Mouse (Mus musculus) lung, adult 2 months (tissue): ENCODE data around the gene Nudt13. TPM values are rescaled to one million over a fixed set of nuclear protein-coding genes. Genes with fewer than 3 reads are reported as not detected.

ENCODE experiments used
- DNase-seq: peaks from one replicate; pipeline ENCODE4 v3.0.0; 2022
- H3K4me1 ChIP-seq: fragments of 200-500 bp; 2 replicates; pipeline ENCODE4 v1.6.1; 2011; ENCODE audit warnings: low read length; ENCODE audit not compliant: control insufficient read depth, insufficient read depth
- H3K4me3 ChIP-seq: fragments of 200-500 bp; replicated peaks from 2 replicates; pipeline ENCODE3; 2011; ENCODE audit warnings: low read depth, mild to moderate bottlenecking, control low read depth, low read length; ENCODE audit errors: extremely low read depth
- CTCF ChIP-seq: fragments of 200-500 bp; IDR thresholded peaks from 2 replicates; pipeline ENCODE4 v1.5.1; 2011; ENCODE audit warnings: mild to moderate bottlenecking, low read length, control low read depth; ENCODE audit not compliant: insufficient read depth
- POLR2A ChIP-seq: fragments of 200-500 bp; IDR thresholded peaks from 2 replicates; pipeline ENCODE4 v1.6.1; 2011; ENCODE audit warnings: low read depth, mild to moderate bottlenecking, control low read depth, low read length, borderline replicate concordance; ENCODE audit errors: extremely low read depth
- WGBS: fragments of 180-500 bp; shearing (Covaris S2); methylation state at CpG from one replicate; pipeline ENCODE4 v1.1.7; 2018; 5-methylcytosine and 5-hydroxymethylcytosine counted together
- polyA plus RNA-seq: library from polyadenylated mRNA; depleted of rRNA; stranded (reverse); fragments of >200 nt; gene quantifications from 2 replicates; pipeline ENCODE4 v1.2.3, GENCODE M21; 2012; rRNA removed

Nudt13 gene
- polyA plus RNA-seq, 1 experiment = 20.8 TPM

DNA sequence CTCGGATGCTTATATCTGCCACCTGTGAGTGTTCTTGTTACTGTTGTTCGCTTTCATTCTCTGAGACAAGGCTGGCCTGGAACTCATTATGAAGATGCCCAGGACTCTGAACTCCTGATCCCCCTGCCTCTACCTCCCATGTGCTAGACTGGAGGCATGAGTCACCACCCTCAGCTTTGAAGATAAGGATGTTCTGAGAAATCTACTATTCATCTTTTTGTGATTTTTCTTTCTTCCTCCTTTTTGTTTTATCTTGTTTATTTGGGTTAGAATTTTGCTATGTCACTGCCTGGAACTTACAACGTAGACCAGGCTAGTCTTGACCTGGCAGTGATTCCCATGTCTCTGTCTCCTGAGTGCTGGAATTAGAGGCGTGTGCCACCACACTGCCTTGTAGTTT lies 36.8 kb downstream of the Nudt13 start:
- H3K4me1 ChIP-seq = no peaks in the 10 kb centered on the region
- DNase-seq = no peak
- no peak overlapping the region for H3K4me3 ChIP-seq
- TF ChIP-seq POLR2A = no peak
- TF ChIP-seq CTCF = no peak
- WGBS = 88% methylated on average over 4 of the region's 4 CpGs

DNA sequence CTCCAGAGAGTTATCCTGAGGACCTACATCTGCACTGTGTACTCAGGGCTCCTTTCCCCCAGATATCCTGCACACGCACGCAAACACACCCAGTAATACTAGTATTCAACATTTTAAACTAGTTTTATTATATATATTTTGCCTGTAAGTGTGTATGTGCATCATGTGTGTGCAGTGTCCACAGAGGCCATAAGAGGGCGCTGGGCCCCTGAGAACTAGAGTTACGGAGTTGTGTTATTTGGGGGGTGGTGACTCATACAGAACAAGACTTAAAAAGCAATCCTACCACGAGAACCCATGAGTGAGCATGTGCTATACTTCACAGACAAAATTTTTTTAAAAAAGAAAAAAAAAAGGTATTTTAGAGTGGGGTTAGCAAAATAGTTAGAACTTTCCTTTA lies 44.9 kb downstream of the Nudt13 start:
- TF ChIP-seq POLR2A = no peak
- no peak for TF ChIP-seq CTCF
- Histone ChIP-seq H3K4me3 (no peak overlapping the region), H3K4me1 (no peaks in the 10 kb centered on the region)
- WGBS = 95% methylated on average over 5 of the region's 5 CpGs
- no peak for DNase-seq

GRCm38 (mm10) chr14:20340149-20340548 lies 45.7 kb downstream of the Nudt13 start:
- WGBS = 81% methylated on average over 8 of the region's 8 CpGs
- peak; percentile 17 for DNase-seq
- no peaks in the 10 kb centered on the region for H3K4me1 ChIP-seq
- TF ChIP-seq CTCF (no peak), POLR2A (no peak)
- no peak overlapping the region for H3K4me3 ChIP-seq

- 78% methylated on average over 7 of the region's 7 CpGs for WGBS
- no peak for TF ChIP-seq CTCF
- TF ChIP-seq POLR2A = no peak
- no peak for DNase-seq
- Histone ChIP-seq H3K4me1 (no peaks in the 10 kb centered on the region), H3K4me3 (no peak overlapping the region)
These were observed 46.4 kb downstream of the Nudt13 start for GRCm38 (mm10) chr14:20340866-20341265.

DNA sequence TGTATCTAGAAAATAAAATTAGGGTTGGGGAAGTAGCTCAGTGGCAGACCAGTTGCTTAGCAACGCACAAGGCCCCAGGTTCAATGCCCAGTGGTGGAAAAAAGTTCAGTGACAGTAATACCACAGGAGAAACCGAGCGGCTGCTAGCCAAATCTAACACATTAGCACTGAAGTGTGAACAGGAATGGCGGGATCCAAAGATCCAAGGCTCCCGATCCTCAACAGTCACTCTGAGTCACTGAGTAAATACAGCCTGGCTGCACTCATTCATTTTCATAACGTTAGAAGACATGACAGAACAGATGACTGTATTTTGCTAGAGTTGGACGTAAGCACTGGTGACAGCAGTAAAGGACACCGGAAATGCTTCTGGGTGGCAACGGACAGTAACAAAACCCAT lies 51.4 kb downstream of the Nudt13 start:
- H3K4me3 ChIP-seq = no peak overlapping the region
- WGBS = 74% methylated on average over 9 of the region's 9 CpGs
- no peak for DNase-seq
- peaks cover 3% of the 10 kb centered on the region; the same call in 1 of the 2 replicates for H3K4me1 ChIP-seq
- TF ChIP-seq POLR2A = no peak
- TF ChIP-seq CTCF = no peak

- no peak for DNase-seq
- TF ChIP-seq CTCF = no peak
- no peak for TF ChIP-seq POLR2A
- 2% methylated on average over 15 of the region's 15 CpGs for WGBS
- Histone ChIP-seq H3K4me1 (peaks cover 3% of the 10 kb centered on the region; the same call in 1 of the 2 replicates), H3K4me3 (peak overlapping the region; percentile 86)
These were observed 53.0 kb downstream of the Nudt13 start for GRCm38 (mm10) chr14:20347441-20347990.

DNA sequence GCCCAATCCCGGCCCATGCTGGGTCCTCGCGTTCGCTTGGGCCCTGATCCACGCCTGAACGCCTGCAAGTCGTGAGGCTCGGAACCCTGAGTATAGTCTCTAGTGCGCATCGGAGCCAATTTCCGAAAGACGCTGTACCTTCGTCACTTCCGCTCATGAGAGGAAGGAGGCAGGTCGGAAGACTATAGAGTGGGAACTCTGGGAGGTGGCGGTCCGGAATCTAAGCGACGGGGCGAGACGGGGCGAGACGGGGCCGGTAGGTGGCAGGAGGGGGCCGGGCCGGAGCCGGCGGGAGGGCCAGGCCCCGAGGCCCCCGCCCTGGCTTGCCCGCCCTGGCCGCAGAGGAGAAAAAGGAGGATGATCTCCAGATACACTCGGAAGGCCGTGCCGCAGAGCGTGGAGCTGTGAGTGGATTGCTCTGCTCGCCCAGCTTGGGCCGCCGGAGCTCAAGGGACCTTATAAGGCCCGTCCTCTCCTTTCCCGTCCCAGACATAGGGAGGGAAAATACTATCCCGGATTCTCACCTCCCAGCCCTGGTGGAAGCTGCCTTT lies 53.6 kb downstream of the Nudt13 start, which contains the start of the genes Ecd and Fam149b:
Gene Ecd (minus strand): TSS at position 131 of the 551 bp plus-strand sequence.
Gene Fam149b (plus strand): TSS at position 172 of the 551 bp plus-strand sequence.
- TF ChIP-seq POLR2A = peak; percentile 63; the same call in 1 of the 2 replicates
- TF ChIP-seq CTCF = no peak
- peak; percentile 93 for DNase-seq
- WGBS = under 1% methylated on average over 38 of the region's 42 CpGs
- Histone ChIP-seq H3K4me1 (peaks cover 3% of the 10 kb centered on the region; the same call in 1 of the 2 replicates), H3K4me3 (peak within 1 kb of the TSS; percentile 86)

DNA sequence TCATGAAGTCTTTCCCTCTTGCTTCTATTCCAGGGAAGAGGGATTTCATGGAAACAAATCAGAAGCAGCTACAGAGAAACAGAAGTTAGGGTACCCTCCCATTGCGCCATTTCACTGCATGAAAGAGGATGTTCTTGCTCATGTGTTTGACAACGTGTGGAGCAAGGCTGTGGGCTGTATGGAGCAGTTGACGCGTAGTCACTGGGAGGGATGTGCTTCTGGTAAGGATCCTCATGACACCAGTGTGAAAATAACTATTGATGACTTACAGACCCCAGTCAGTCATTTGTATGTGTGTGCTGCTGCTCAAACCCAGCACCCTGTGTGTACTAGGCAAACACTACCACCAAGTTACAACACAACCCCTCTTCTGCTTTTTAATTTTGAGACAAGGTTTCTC lies 68.7 kb downstream of the Nudt13 start:
- WGBS = 88% methylated on average over 4 of the region's 4 CpGs
- no peak for DNase-seq

More for the DNA sequence above, 68.7 kb downstream of the Nudt13 start:
- Histone ChIP-seq H3K4me3 (no peak overlapping the region), H3K4me1 (no peaks in the 10 kb centered on the region)
- no peak for TF ChIP-seq CTCF
- no peak for TF ChIP-seq POLR2A

Other genes with a start within 250 kb of the Nudt13 start
- 9.9 and 11.9 TPM in 2 replicates for gene Saysd1, start 156.2 kb upstream of the Nudt13 start, polyA plus RNA-seq
- 4.3 and 5.7 TPM in 2 replicates for gene Kcnk5, start 112.9 kb upstream of the Nudt13 start, polyA plus RNA-seq
- gene Kcnk16, start 25.5 kb upstream of the Nudt13 start, polyA plus RNA-seq = 0.12 TPM in 1 of 2 replicates, not detected in the other
- 10.8 and 14.4 TPM in 2 replicates for gene Ecd, start 53.4 kb downstream of the Nudt13 start, polyA plus RNA-seq
- 21.0 and 24.6 TPM in 2 replicates for gene Fam149b, start 53.5 kb downstream of the Nudt13 start, polyA plus RNA-seq
- 17.5 and 24.6 TPM in 2 replicates for gene Dnajc9, start 94.2 kb downstream of the Nudt13 start, polyA plus RNA-seq
- gene Mrps16, start 98.9 kb downstream of the Nudt13 start, polyA plus RNA-seq = 29.9 and 32.3 TPM in 2 replicates
- gene Cfap70, start 157.5 kb downstream of the Nudt13 start, polyA plus RNA-seq = 1.4 and 1.7 TPM in 2 replicates
- gene Anxa7, start 185.4 kb downstream of the Nudt13 start, polyA plus RNA-seq = 83.1 and 88.9 TPM in 2 replicates
- 0.42 and 2.6 TPM in 2 replicates for gene Mss51, start 202.2 kb downstream of the Nudt13 start, polyA plus RNA-seq